Mouse (Mus musculus) intestine, embryonic 15.5 days (tissue): Measurements from ENCODE around the gene E2f1. TPM values are rescaled to one million over a fixed set of nuclear protein-coding genes. Genes with fewer than 3 reads are reported as not detected.

Experiments used
- ATAC-seq: fragments of 200-750 bp; cut with Nextera tagmentation; 2 replicates; pipeline ENCODE4 v1.8.0; 2017; ENCODE audit warnings: moderate TSS enrichment, moderate library complexity
- H3K27ac ChIP-seq: fragments of 300-500 bp; sonication (generic); 2 replicates; pipeline ENCODE4 v1.5.1; 2015; ENCODE audit warnings: mild to moderate bottlenecking, inconsistent platforms
- H3K27me3 ChIP-seq: fragments of 300-500 bp; sonication (generic); replicated peaks from 2 replicates; pipeline ENCODE4 v1.6.1; 2015; ENCODE audit warnings: inconsistent platforms
- H3K36me3 ChIP-seq: fragments of 300-500 bp; sonication (generic); 2 replicates; pipeline ENCODE4 v1.6.1; 2015; ENCODE audit warnings: inconsistent platforms
- H3K4me1 ChIP-seq: fragments of 300-500 bp; sonication (generic); replicated peaks from 2 replicates; pipeline ENCODE4 v1.6.1; 2015; ENCODE audit warnings: inconsistent platforms
- H3K4me2 ChIP-seq: fragments of 300-500 bp; sonication (generic); replicated peaks from 2 replicates; pipeline ENCODE4 v1.6.1; 2015; ENCODE audit warnings: mild to moderate bottlenecking, inconsistent platforms
- H3K4me3 ChIP-seq: fragments of 300-500 bp; sonication (generic); replicated peaks from 2 replicates; pipeline ENCODE4 v1.5.1; 2015; ENCODE audit warnings: inconsistent platforms
- H3K9ac ChIP-seq: fragments of 300-500 bp; sonication (generic); 2 replicates; pipeline ENCODE4 v1.6.1; 2015; ENCODE audit warnings: inconsistent platforms
- H3K9me3 ChIP-seq: fragments of 300-500 bp; sonication (generic); 2 replicates; pipeline ENCODE4 v1.6.1; 2016; ENCODE audit warnings: inconsistent platforms
- WGBS: fragments of 180-500 bp; shearing (Covaris S2); methylation state at CpG from one replicate; pipeline ENCODE4 v1.1.7; 2015; 5-methylcytosine and 5-hydroxymethylcytosine counted together
- polyA plus RNA-seq: library from polyadenylated mRNA; unstranded; fragments of >200 nt; fragmentation: Nextera tagmentation; extraction: Ambion mirVana; gene quantifications from 2 replicates; pipeline ENCODE4 v1.2.1, GENCODE M21; 2015

The E2f1 gene
- 16.7 and 18.7 TPM in 2 replicates for polyA plus RNA-seq

- Histone ChIP-seq H3K4me3 (peak within 1 kb of the TSS; percentile 90), H3K36me3 (no peaks in the 10 kb centered on the region), H3K27ac (peak within 1 kb of the TSS; percentile 88), H3K27me3 (no peaks in the 10 kb centered on the region), H3K4me1 (peaks cover 41% of the 10 kb centered on the region), H3K4me2 (peak within 1 kb of the TSS; percentile 78), H3K9me3 (no peaks in the 10 kb centered on the region), H3K9ac (peak within 1 kb of the TSS; percentile 77)
- ATAC-seq = peak; percentile 97
- 0% methylated on average over 44 of the region's 44 CpGs for WGBS
These were observed at the start of gene E2f1 for GRCm38 (mm10) chr2:154569836-154570286. TSS of gene E2f1 (minus strand) at chr2:154569892.

- no peak overlapping the region for H3K27ac ChIP-seq
- H3K27me3 ChIP-seq = no peaks in the 10 kb centered on the region
- H3K9ac ChIP-seq = no peak overlapping the region
- H3K4me2 ChIP-seq = no peak overlapping the region
- no peak for ATAC-seq
- H3K9me3 ChIP-seq = no peaks in the 10 kb centered on the region
- H3K36me3 ChIP-seq = no peaks in the 10 kb centered on the region
- no peak overlapping the region for H3K4me3 ChIP-seq
- H3K4me1 ChIP-seq = peaks cover 9% of the 10 kb centered on the region; the same call in 1 of the 2 replicates
- WGBS = 89% methylated on average over 3 of the region's 3 CpGs
These were observed 47.4 kb upstream of the E2f1 start for GRCm38 (mm10) chr2:154617061-154617460.

GRCm38 (mm10) chr2:154615674-154616073 is 46.0 kb upstream of the E2f1 start:
- ATAC-seq = no peak
- Histone ChIP-seq H3K4me2 (no peak overlapping the region), H3K4me1 (peaks cover 9% of the 10 kb centered on the region; the same call in 1 of the 2 replicates), H3K27ac (no peak overlapping the region), H3K9me3 (no peaks in the 10 kb centered on the region), H3K27me3 (no peaks in the 10 kb centered on the region), H3K36me3 (no peaks in the 10 kb centered on the region), H3K9ac (no peak overlapping the region), H3K4me3 (no peak overlapping the region)
- 83% methylated on average over 5 of the region's 5 CpGs for WGBS

GRCm38 (mm10) chr2:154614841-154615576 is 45.3 kb upstream of the E2f1 start:
- peaks cover 9% of the 10 kb centered on the region; the same call in 1 of the 2 replicates for H3K4me1 ChIP-seq
- no peak overlapping the region for H3K4me2 ChIP-seq
- H3K9ac ChIP-seq = no peak overlapping the region
- no peak for ATAC-seq
- no peaks in the 10 kb centered on the region for H3K27me3 ChIP-seq
- 58% methylated on average over 19 of the region's 19 CpGs for WGBS
- no peak overlapping the region for H3K4me3 ChIP-seq
- no peaks in the 10 kb centered on the region for H3K36me3 ChIP-seq
- 0 out of 2 replicates have a peak overlapping the region, but pooled peaks have one; percentile 17 for H3K27ac ChIP-seq
- no peaks in the 10 kb centered on the region for H3K9me3 ChIP-seq

- peak; percentile 97 for ATAC-seq
- Histone ChIP-seq H3K27me3 (no peaks in the 10 kb centered on the region), H3K4me2 (peak within 1 kb of the TSS; percentile 83), H3K9me3 (no peaks in the 10 kb centered on the region), H3K27ac (peak within 1 kb of the TSS; percentile 99), H3K4me1 (peaks cover 9% of the 10 kb centered on the region; the same call in 1 of the 2 replicates), H3K9ac (peak within 1 kb of the TSS; percentile 75), H3K4me3 (peak within 1 kb of the TSS; percentile 55), H3K36me3 (no peaks in the 10 kb centered on the region)
- WGBS = under 1% methylated on average over 85 of the region's 98 CpGs
These were observed 43.7 kb upstream of the E2f1 start, which contains the start of the genes Zfp341 and 4930519P11Rik for GRCm38 (mm10) chr2:154613118-154614115. TSS of gene Zfp341 (plus strand) at chr2:154613297. TSS of gene 4930519P11Rik (minus strand) at chr2:154613437.

GRCm38 (mm10) chr2:154609050-154609767 is 39.5 kb upstream of the E2f1 start:
- peaks cover 10% of the 10 kb centered on the region; the same call in 1 of the 2 replicates for H3K4me1 ChIP-seq
- no peaks in the 10 kb centered on the region for H3K9me3 ChIP-seq
- H3K4me3 ChIP-seq = no peak overlapping the region
- WGBS = 60% methylated on average over 10 of the region's 10 CpGs
- ATAC-seq = no peak
- H3K36me3 ChIP-seq = no peaks in the 10 kb centered on the region
- H3K4me2 ChIP-seq = no peak overlapping the region
- no peak overlapping the region for H3K27ac ChIP-seq
- no peak overlapping the region for H3K9ac ChIP-seq
- H3K27me3 ChIP-seq = no peaks in the 10 kb centered on the region

- no peak overlapping the region for H3K27ac ChIP-seq
- H3K4me1 ChIP-seq = peaks cover 12% of the 10 kb centered on the region; the same call in 1 of the 2 replicates
- no peak overlapping the region for H3K4me3 ChIP-seq
- no peak overlapping the region for H3K9ac ChIP-seq
- WGBS = 90% methylated on average over 1 of the region's 1 CpGs
- H3K27me3 ChIP-seq = no peaks in the 10 kb centered on the region
- ATAC-seq = no peak
- H3K4me2 ChIP-seq = no peak overlapping the region
- no peaks in the 10 kb centered on the region for H3K36me3 ChIP-seq
- no peaks in the 10 kb centered on the region for H3K9me3 ChIP-seq
These were observed 37.3 kb upstream of the E2f1 start for GRCm38 (mm10) chr2:154606965-154607364.

- no peak overlapping the region; the same call in 1 of the 2 replicates for H3K27ac ChIP-seq
- WGBS = 34% methylated on average over 7 of the region's 7 CpGs
These were observed 34.5 kb upstream of the E2f1 start for GRCm38 (mm10) chr2:154604156-154604555.

GRCm38 (mm10) chr2:154603638-154604153 is 34.0 kb upstream of the E2f1 start, which contains the start of gene Pxmp4:
TSS of gene Pxmp4 (minus strand) at chr2:154603708.
- Histone ChIP-seq H3K36me3 (no peaks in the 10 kb centered on the region), H3K9ac (peak within 1 kb of the TSS; percentile 78), H3K9me3 (no peaks in the 10 kb centered on the region), H3K27ac (peak within 1 kb of the TSS; percentile 66), H3K27me3 (no peaks in the 10 kb centered on the region), H3K4me2 (peak within 1 kb of the TSS; percentile 72), H3K4me1 (peaks cover 12% of the 10 kb centered on the region; the same call in 1 of the 2 replicates), H3K4me3 (peak within 1 kb of the TSS; percentile 71)
- under 1% methylated on average over 13 of the region's 13 CpGs for WGBS
- ATAC-seq = peak; percentile 100

More at GRCm38 (mm10) chr2:154604156-154604555, 34.5 kb upstream of the E2f1 start:
- Histone ChIP-seq H3K9me3 (no peaks in the 10 kb centered on the region), H3K27me3 (no peaks in the 10 kb centered on the region), H3K4me3 (peak overlapping the region; percentile 71), H3K4me1 (peaks cover 12% of the 10 kb centered on the region; the same call in 1 of the 2 replicates), H3K36me3 (no peaks in the 10 kb centered on the region), H3K9ac (no peak overlapping the region; the same call in 1 of the 2 replicates), H3K4me2 (peak overlapping the region; percentile 72)
- no peak; the same call in 1 of the 2 replicates for ATAC-seq

GRCm38 (mm10) chr2:154603007-154603637 is 33.4 kb upstream of the E2f1 start:
- Histone ChIP-seq H3K27ac (peak overlapping the region; percentile 66), H3K9ac (peak overlapping the region; percentile 78), H3K4me3 (peak overlapping the region; percentile 71), H3K4me2 (peak overlapping the region; percentile 72), H3K36me3 (no peaks in the 10 kb centered on the region), H3K9me3 (no peaks in the 10 kb centered on the region), H3K4me1 (peaks cover 12% of the 10 kb centered on the region; the same call in 1 of the 2 replicates), H3K27me3 (no peaks in the 10 kb centered on the region)
- WGBS = 12% methylated on average over 22 of the region's 22 CpGs
- ATAC-seq = peak; percentile 8; the same call in 1 of the 2 replicates
